Mouse (Mus musculus): ENCODE data around the gene Olfr1176.

GRCm38 (mm10) chr2:88346392-88346791 lies 9.9 kb downstream of the Olfr1176 start, which contains the start of gene Olfr1177-ps:
- no peak for TF ChIP-seq POLR2A (IDR thresholded peaks at IDR 0.05; ENCODE audit: control insufficient read depth, low read depth, low read length)
- TF ChIP-seq CTCF (IDR thresholded peaks at IDR 0.05; ENCODE audit: control insufficient read depth, insufficient read depth, insufficient replicate concordance, low read depth, low read length): no peak

All from testis, adult 2 months (tissue).